Mouse (Mus musculus) gastrocnemius, adult 2 months (tissue): ENCODE data around the gene Gm4141. TPM values are rescaled to one million over a fixed set of nuclear protein-coding genes. Genes with fewer than 3 reads are reported as not detected.
"Not testable (repeated sequence)": the region's sequence is repeated elsewhere in the genome, so short reads cannot be mapped to it uniquely, and the experiment has no call there.

ENCODE experiments used
- DNase-seq: peaks from one replicate; pipeline ENCODE4 v3.0.0; 2022
- H3K27ac ChIP-seq: fragments of 200-600 bp; 2 replicates; pipeline ENCODE4 v1.8.1; 2022; ENCODE audit warnings: mild to moderate bottlenecking
- H3K4me3 ChIP-seq: fragments of 200-600 bp; 2 replicates; pipeline ENCODE4 v1.8.1; 2022; ENCODE audit warnings: mild to moderate bottlenecking, moderate library complexity
- intact Hi-C: fragments of 180-260 bp; cut with DNase I; formaldehyde crosslinking; loops from one replicate; pipeline ENCODE4 v1.15.1; 2025
- long read RNA-seq, 2 experiments: library from polyadenylated mRNA; stranded (forward); transcript quantifications; one replicate each; pipeline ENCODE4 v2.0.0; 2021
- total RNA-seq, 2 experiments: library from RNA; stranded (reverse); gene quantifications; 2 replicates each; pipeline ENCODE4 v1.2.3; 2021

The Gm4141 gene
- total RNA-seq, result not detected
- long read RNA-seq, experiment 1, result 0 reads
- long read RNA-seq, experiment 2, result 0 reads

DNA sequence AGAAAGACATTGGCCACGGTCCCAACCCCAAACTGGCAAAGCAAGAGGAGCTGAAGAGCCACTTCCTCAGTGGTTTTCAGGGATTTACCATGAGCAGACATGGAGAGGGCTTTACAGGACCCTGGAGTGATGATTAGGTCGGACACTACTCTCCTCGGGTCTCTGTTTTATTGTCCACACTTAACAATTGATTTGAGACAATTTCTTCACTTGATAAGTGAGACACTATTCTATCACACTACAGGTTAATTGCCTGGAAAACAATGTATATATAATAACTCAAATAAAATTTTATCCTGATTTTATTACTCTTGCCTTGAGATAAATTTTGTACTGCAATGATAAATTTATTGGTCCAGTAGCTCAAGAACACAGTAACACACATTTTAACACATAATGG lies at the start of gene Gm4141:
Gene Gm4141 (minus strand): TSS at position 101 of the 400 bp plus-strand sequence.
- H3K27ac ChIP-seq, H3K4me3 ChIP-seq, intact Hi-C loops, DNase-seq: not testable (repeated sequence)

DNA sequence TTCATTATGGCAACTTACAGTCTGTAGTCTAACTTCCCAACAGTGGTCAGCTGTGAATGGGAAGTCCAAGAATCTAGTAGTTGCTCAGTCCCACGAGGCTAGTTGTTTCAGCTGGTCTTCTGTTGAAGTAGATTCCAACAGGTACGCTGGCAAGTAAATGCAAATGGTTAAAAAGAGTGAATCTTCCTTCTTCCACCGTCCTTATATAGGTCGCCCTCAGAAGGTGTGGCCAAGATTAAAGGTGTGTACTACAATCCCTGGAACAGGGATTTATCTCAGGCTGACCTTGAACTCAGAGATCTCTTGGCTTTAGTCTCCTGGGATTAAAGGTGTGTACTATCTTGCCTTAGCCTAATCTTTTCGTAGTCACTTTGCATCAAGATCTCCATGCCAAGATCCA lies 22.9 kb upstream of the Gm4141 start, which contains the start of gene Gm4513:
Gene Gm4513 (minus strand): TSS at position 101 of the 400 bp plus-strand sequence.
- intact Hi-C loops, H3K27ac ChIP-seq: not testable (repeated sequence)

DNA sequence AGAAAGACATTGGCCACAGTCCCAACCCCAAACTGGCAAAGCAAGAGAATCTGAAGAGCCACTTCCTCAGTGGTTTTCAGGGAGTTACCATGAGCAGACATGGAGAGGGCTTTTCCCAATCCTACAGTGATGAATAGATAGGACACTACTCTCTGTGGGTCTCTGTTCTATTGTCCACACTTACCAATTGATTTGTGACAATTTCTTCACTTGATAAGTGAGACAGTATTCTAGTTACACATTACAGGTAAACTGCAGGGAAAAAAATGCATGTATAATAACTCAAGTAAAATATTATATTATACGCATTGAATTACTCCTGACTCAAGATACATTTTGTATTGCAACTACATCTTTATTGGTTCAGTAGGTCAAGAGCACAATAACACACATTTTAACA lies 30.4 kb downstream of the Gm4141 start, which contains the start of gene Gm5726:
Gene Gm5726 (minus strand): TSS at position 101 of the 400 bp plus-strand sequence.
- DNase-seq, H3K4me3 ChIP-seq, intact Hi-C loops, H3K27ac ChIP-seq: not testable (repeated sequence)

More for the DNA sequence above, 22.9 kb upstream of the Gm4141 start, which contains the start of gene Gm4513:
- H3K4me3 ChIP-seq, DNase-seq: not testable (repeated sequence)

DNA sequence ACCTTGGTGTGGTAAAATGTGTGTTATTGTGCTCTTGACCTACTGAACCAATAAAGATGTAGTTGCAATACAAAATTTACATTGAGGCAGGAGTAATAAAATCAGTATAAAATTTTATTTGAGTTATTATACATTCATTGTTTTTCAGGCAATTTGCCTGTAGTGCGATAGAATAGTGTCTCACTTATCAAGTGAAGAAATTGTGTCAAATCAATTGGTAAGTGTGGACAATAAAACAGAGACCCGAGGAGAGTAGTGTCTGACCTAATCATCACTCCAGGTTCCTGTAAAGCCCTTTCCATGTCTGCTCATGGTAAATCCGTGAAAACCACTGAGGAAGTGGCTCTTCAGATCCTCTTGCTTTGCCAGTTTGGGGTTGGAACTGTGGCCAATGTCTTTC lies 42.5 kb downstream of the Gm4141 start, which contains the start of gene Vmn1r104:
Gene Vmn1r104 (plus strand): TSS at position 301 of the 400 bp plus-strand sequence.
- DNase-seq, H3K4me3 ChIP-seq, intact Hi-C loops, H3K27ac ChIP-seq: not testable (repeated sequence)

Other genes with a start within 250 kb of the Gm4141 start
- gene Gm4133, start 242.2 kb downstream of the Gm4141 start, total RNA-seq, result not detected
- gene Gm5728, start 200.8 kb downstream of the Gm4141 start, total RNA-seq, result not detected
- not detected for gene Vmn1r100, start 158.3 kb downstream of the Gm4141 start, total RNA-seq
- not detected for gene Vmn1r101, start 133.6 kb downstream of the Gm4141 start, total RNA-seq
- gene Gm10670, start 101.3 kb downstream of the Gm4141 start, total RNA-seq, result not detected
- not detected for gene Vmn1r103, start 65.7 kb downstream of the Gm4141 start, total RNA-seq
- gene Vmn1r104, start 42.4 kb downstream of the Gm4141 start, total RNA-seq, result not detected
- not detected for gene Gm5726, start 30.5 kb downstream of the Gm4141 start, total RNA-seq
- not detected for gene Gm4513, start 22.8 kb upstream of the Gm4141 start, total RNA-seq
- gene Vmn1r107, start 92.7 kb upstream of the Gm4141 start, total RNA-seq, result not detected
- gene Vmn1r111, start 127.0 kb upstream of the Gm4141 start, total RNA-seq, result not detected
- gene Gm10668, start 154.4 kb upstream of the Gm4141 start, total RNA-seq, result not detected
- not detected for gene Vmn1r112, start 194.9 kb upstream of the Gm4141 start, total RNA-seq
- gene Vmn1r113, start 211.0 kb upstream of the Gm4141 start, total RNA-seq, result not detected
- not detected for gene Vmn1r114, start 235.9 kb upstream of the Gm4141 start, total RNA-seq